In genomic region chr9:110660856-110661612, GRCm38 (mm10) we compare ENCODE assay signal across 21 mouse cellular contexts. TPM values are rescaled to one million over a fixed set of nuclear protein-coding genes. Genes with fewer than 3 reads are reported as not detected.
DNase-seq lines count a peak whose midpoint lies in the region; ATAC-seq and TF ChIP-seq lines count a peak whose summit lies in the region.
"Had no signal": no experiment of that assay in that cellular context is flagged by ENCODE, and none has a peak within 500 bp of the region (broad histone marks: within the 10 kb centered on the region; RNA-seq: fewer than 3 reads in every experiment).

No protein-coding gene starts in this region.

- peaks cover 10% of the 10 kb centered on the region for H3K4me1 ChIP-seq in stomach, embryonic 15.5 days
- H3K4me1 ChIP-seq in stomach, postnatal 0 days (replicated peaks; ENCODE audit: control insufficient read depth, insufficient read depth): no peaks in the 10 kb centered on the region; the same call in 1 of the 2 replicates
- H3K4me1 ChIP-seq in liver, embryonic 15.5 days (replicated peaks): peaks cover 86% of the 10 kb centered on the region

- no peak overlapping the region for H3K9ac ChIP-seq in stomach, embryonic 15.5 days
- no peak overlapping the region for H3K9ac ChIP-seq in stomach, postnatal 0 days (ENCODE audit: low read length)
- 0 out of 2 replicates have a peak overlapping the region, but pooled peaks have one; percentile 14 for H3K9ac ChIP-seq in liver, embryonic 15.5 days
- H3K9ac ChIP-seq: lung, embryonic 14.5 days had no signal

- H3K36me3 ChIP-seq in stomach, embryonic 15.5 days: no peaks in the 10 kb centered on the region
- H3K36me3 ChIP-seq in stomach, postnatal 0 days (ENCODE audit: control insufficient read depth, insufficient read depth, low read length): no peaks in the 10 kb centered on the region
- H3K36me3 ChIP-seq in liver, embryonic 15.5 days (replicated peaks): no peaks in the 10 kb centered on the region; the same call in none of the 2 replicates

- H3K4me3 ChIP-seq in stomach, embryonic 15.5 days (replicated peaks): no peak overlapping the region
- no peak overlapping the region for H3K4me3 ChIP-seq in stomach, postnatal 0 days (ENCODE audit: low read depth, low read length)
- H3K4me3 ChIP-seq in liver, embryonic 15.5 days (replicated peaks): no peak overlapping the region
- H3K4me3 ChIP-seq: left cerebral cortex, adult 2 months; myocyte had no signal

- H3K27ac ChIP-seq in stomach, embryonic 15.5 days: peak overlapping the region; percentile 48; the same call in 1 of the 2 replicates
- H3K27ac ChIP-seq in stomach, postnatal 0 days (replicated peaks): no peak overlapping the region; the same call in 1 of the 2 replicates
- peak overlapping the region; percentile 56; the same call in 1 of the 2 replicates for H3K27ac ChIP-seq in liver, embryonic 15.5 days (replicated peaks)
- H3K27ac ChIP-seq: hindbrain, postnatal 0 days; left cerebral cortex, adult 2 months had no signal

- 60% methylated on average over 7 of the region's 7 CpGs for WGBS in stomach, embryonic 15.5 days
- 56% methylated on average over 7 of the region's 7 CpGs for WGBS in stomach, postnatal 0 days
- WGBS in liver, embryonic 15.5 days (ENCODE audit: insufficient replicate concordance): 46% methylated on average over 7 of the region's 7 CpGs

- no peak overlapping the region for H3K4me2 ChIP-seq in stomach, embryonic 15.5 days
- H3K4me2 ChIP-seq in stomach, postnatal 0 days (replicated peaks; ENCODE audit: low read depth): no peak overlapping the region
- peak overlapping the region; percentile 20; the same call in 1 of the 2 replicates for H3K4me2 ChIP-seq in liver, embryonic 15.5 days
- H3K4me2 ChIP-seq: lung, embryonic 14.5 days had no signal

- no peaks in the 10 kb centered on the region for H3K9me3 ChIP-seq in stomach, embryonic 15.5 days
- no peaks in the 10 kb centered on the region for H3K9me3 ChIP-seq in stomach, postnatal 0 days (ENCODE audit: control insufficient read depth, low read length)
- no peaks in the 10 kb centered on the region for H3K9me3 ChIP-seq in liver, embryonic 15.5 days (replicated peaks)

- H3K27me3 ChIP-seq in stomach, embryonic 15.5 days (replicated peaks): no peaks in the 10 kb centered on the region
- H3K27me3 ChIP-seq in stomach, postnatal 0 days (ENCODE audit: control insufficient read depth, insufficient read depth, low read length): no peaks in the 10 kb centered on the region
- H3K27me3 ChIP-seq in liver, embryonic 15.5 days: no peaks in the 10 kb centered on the region

- TF ChIP-seq CTCF in stomach, postnatal 0 days (IDR thresholded peaks at IDR 0.05; ENCODE audit: low read depth): no peak
- TF ChIP-seq CTCF in brain, embryonic 14.5 days (IDR thresholded peaks at IDR 0.05; ENCODE audit: borderline replicate concordance, extremely low read depth, insufficient read depth, insufficient read length): no peak

- no peak for TF ChIP-seq POLR2A in brain, embryonic 14.5 days (IDR thresholded peaks at IDR 0.05; ENCODE audit: borderline replicate concordance, extremely low read depth, insufficient read depth, insufficient read length, poor library complexity, severe bottlenecking)

- TF ChIP-seq EP300 in stomach, postnatal 0 days (optimal IDR thresholded peaks at IDR 0.05): no peak

- no peak for ATAC-seq in stomach, embryonic 15.5 days (ENCODE audit: insufficient read depth, low FRiP score, low read depth)
- ATAC-seq in stomach, postnatal 0 days (ENCODE audit: low FRiP score, low TSS enrichment): no peak
- no peak for ATAC-seq in liver, embryonic 15.5 days (ENCODE audit: insufficient read depth)
- no peak for ATAC-seq in CD4-positive, CD25-positive, alpha-beta regulatory T cell, adult 4 months
- ATAC-seq: forebrain, embryonic 16.5 days; hindbrain, postnatal 0 days had no signal

- no peak for DNase-seq in stomach, postnatal 0 days (ENCODE audit: low spot score)
- DNase-seq in brain, embryonic 14.5 days (ENCODE audit: low read depth): peak; percentile 17
- DNase-seq in gastrocnemius, postnatal 4 days (ENCODE audit: low spot score in 2 of 2): no peak
- no peak for DNase-seq in MN1 (ENCODE audit: low spot score)
- DNase-seq: cerebellum, postnatal 25 days; embryo, embryonic 11 days; gastrocnemius, postnatal 25 days; kidney, adult 2 months; kidney, postnatal 14 days; lung, embryonic 14.5 days; lung, postnatal 4 days; midbrain, embryonic 14.5 days; right cerebral cortex, postnatal 14 days; spleen, adult 18-20 months had no signal

RNA-seq across cellular contexts. Expression of gene Ccdc12, which starts 4.7 kb away (rescaled TPM):
- 146 and 160 TPM in 2 replicates for polyA plus RNA-seq in stomach, embryonic 15.5 days (2015; fragmentation: Nextera tagmentation; extraction: Ambion mirVana)
- 139 and 144 TPM in 2 replicates for polyA plus RNA-seq in stomach, postnatal 0 days (2015; fragmentation: Nextera tagmentation; extraction: Ambion mirVana)
- polyA plus RNA-seq in brain, embryonic 14.5 days (2012; rRNA removed): 76.0 and 103 TPM in 2 replicates
- 60.9 and 64.9 TPM in 2 replicates for polyA plus RNA-seq in liver, embryonic 15.5 days (2015; fragmentation: Nextera tagmentation; extraction: Ambion mirVana)
- 100 to 1,000 TPM; 225 to 243 TPM for polyA plus RNA-seq in CD4-positive, CD25-positive, alpha-beta regulatory T cell, adult 4 months (2017; shearing (Covaris generic))
- 10 to 100 TPM; 57.0 to 57.9 TPM for total RNA-seq in gastrocnemius, postnatal 4 days (2021)

RNA-seq across cellular contexts. Expression of gene Nbeal2, which starts 7.1 kb away (rescaled TPM):
- polyA plus RNA-seq in stomach, embryonic 15.5 days (2015; fragmentation: Nextera tagmentation; extraction: Ambion mirVana): 6.2 and 6.9 TPM in 2 replicates
- 5.7 and 6.2 TPM in 2 replicates for polyA plus RNA-seq in stomach, postnatal 0 days (2015; fragmentation: Nextera tagmentation; extraction: Ambion mirVana)
- polyA plus RNA-seq in brain, embryonic 14.5 days (2012; rRNA removed): 11.8 and 15.5 TPM in 2 replicates
- 1.8 and 2.4 TPM in 2 replicates for polyA plus RNA-seq in liver, embryonic 15.5 days (2015; fragmentation: Nextera tagmentation; extraction: Ambion mirVana)
- polyA plus RNA-seq in CD4-positive, CD25-positive, alpha-beta regulatory T cell, adult 4 months (2017; shearing (Covaris generic)): 10 to 100 TPM; 20.1 to 20.5 TPM
- 1 to 10 TPM; 3.1 to 3.4 TPM for total RNA-seq in gastrocnemius, postnatal 4 days (2021)

RNA-seq across cellular contexts. Expression of gene Nradd, which starts 36.8 kb away (rescaled TPM):
- polyA plus RNA-seq in stomach, embryonic 15.5 days (2015; fragmentation: Nextera tagmentation; extraction: Ambion mirVana): 28.5 and 30.5 TPM in 2 replicates
- polyA plus RNA-seq in stomach, postnatal 0 days (2015; fragmentation: Nextera tagmentation; extraction: Ambion mirVana): 14.5 and 15.9 TPM in 2 replicates
- polyA plus RNA-seq in brain, embryonic 14.5 days (2012; rRNA removed): 25.1 and 33.9 TPM in 2 replicates
- 1.6 and 2.5 TPM in 2 replicates for polyA plus RNA-seq in liver, embryonic 15.5 days (2015; fragmentation: Nextera tagmentation; extraction: Ambion mirVana)
- polyA plus RNA-seq in CD4-positive, CD25-positive, alpha-beta regulatory T cell, adult 4 months (2017; shearing (Covaris generic)): 1 to 10 TPM; 5.5 to 8.2 TPM
- total RNA-seq in gastrocnemius, postnatal 4 days (2021): 1 to 10 TPM; 4.0 to 4.3 TPM
